Mouse (Mus musculus) adrenal gland, postnatal 36 days (tissue): Measurements from ENCODE around the gene Olfr741. TPM values are rescaled to one million over a fixed set of nuclear protein-coding genes. Genes with fewer than 3 reads are reported as not detected.

Experiments used
- DNase-seq, 2 experiments: peaks; one replicate each; pipeline ENCODE4 v3.0.0; 2021; ENCODE audit warnings: mixed read lengths in 1 of 2
- long read RNA-seq, 2 experiments: library from polyadenylated mRNA; stranded (forward); transcript quantifications; one replicate each; pipeline ENCODE4 v2.0.0; 2021; ENCODE audit warnings: borderline sequencing depth in 2 of 2
- total RNA-seq, 2 experiments: library from RNA; stranded (reverse); gene quantifications; 2 replicates each; pipeline ENCODE4 v1.2.3; 2021

The Olfr741 gene
- not detected for total RNA-seq
- long read RNA-seq, experiment 1: 0 reads
- long read RNA-seq, experiment 2: 0 reads

DNA sequence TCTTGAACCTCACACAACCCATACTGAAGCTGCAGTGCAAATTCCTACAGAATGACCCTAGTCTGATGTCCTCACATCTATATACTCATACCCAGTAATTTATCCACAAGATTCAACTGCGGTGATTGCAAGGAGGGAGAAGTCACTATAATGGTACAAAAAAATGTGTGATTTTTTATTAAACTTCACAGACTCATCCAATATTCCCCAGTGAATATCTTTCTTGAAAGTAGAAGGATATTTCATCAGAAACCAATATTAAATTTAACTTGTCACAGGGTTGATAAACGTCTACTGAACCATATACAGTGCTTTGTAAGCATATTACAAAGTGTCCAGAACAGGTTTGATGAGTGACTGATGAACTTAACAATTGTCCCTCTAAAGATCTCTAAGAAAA, at the start of gene Olfr741:
Gene Olfr741 (plus strand): TSS at position 301 of the 400 bp plus-strand sequence.
- no peak for DNase-seq

DNA sequence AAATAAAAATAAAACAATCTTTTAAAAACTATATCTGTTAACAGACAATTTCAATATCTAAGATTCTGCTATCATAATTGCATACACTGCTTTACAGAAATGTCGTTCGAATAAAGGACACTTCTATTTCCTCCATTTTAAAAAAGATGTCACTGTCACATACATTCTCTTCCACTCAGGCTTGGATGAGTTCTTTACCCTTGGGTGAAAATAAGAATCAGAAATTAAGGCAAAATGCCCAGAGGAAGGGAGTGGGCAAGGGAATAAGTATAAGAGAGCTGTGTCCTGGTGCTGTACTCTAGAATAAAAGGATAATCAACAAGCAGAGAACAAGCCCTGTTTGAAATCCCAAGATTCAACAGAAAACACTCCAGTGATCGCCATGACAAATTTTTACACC, 27.3 kb upstream of the Olfr741 start, which contains the start of gene Olfr740:
Gene Olfr740 (plus strand): TSS at position 301 of the 400 bp plus-strand sequence.
- DNase-seq: no peak

DNA sequence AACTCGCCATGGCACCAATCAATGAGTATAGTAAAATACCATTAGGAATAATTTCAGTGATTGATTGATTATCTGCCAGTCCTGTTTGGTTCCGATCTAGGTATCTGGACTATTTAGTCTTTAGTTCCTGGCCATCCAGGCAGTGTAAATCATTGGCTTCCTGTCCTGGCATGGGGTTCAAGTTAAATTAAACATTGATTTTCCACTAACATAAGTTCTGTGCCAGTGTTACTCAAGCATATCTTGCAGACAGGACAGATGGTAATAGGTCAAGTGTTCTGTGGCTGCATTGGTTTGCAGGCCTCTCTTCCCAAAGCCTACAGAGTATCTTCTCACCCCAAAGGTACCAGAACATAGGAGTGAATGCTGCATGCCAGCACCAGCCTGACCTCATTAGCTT, 5.9 kb downstream of the Olfr741 start:
- no peak for DNase-seq

DNA sequence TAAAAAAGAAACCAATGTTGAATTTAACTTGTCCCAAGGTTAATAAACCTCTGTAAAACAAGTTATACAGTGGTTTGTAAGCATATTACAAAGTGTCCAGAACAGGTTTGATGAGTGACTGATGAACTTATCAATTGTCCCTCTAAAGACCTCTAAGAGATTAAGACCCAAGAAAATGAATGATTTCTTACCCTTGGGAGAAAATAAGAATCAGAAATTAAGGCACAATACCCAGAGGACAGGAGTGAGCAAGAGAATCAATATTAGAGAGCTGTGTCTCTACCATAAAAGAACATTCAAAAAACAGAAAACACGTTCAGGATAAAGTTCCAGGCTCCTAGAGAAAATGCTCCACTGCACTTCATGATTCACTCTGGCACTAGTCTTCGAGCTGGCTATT, 30.8 kb downstream of the Olfr741 start, which contains the start of gene Olfr742:
Gene Olfr742 (plus strand): TSS at position 301 of the 400 bp plus-strand sequence.
- no peak for DNase-seq

DNA sequence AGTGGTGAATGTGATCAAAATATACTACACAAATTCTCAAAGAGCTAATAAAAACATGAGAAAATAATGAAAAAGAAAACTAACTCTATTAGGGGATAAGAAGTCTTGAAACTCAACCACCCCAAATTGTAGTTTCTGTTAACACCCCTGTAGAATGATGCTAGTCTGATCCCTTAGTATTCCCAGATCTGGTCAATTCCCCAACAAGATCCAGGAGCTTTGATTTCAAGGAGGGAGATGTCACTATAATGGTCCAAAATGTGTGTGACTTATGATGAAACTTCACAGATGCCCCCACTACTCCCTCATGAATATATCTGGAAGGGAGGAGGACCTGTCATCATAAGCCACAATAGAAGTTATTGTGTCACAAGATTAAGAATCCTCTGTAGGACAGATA, 49.0 kb downstream of the Olfr741 start, which contains the start of gene Olfr743:
Gene Olfr743 (plus strand): TSS at position 301 of the 400 bp plus-strand sequence.
- DNase-seq: no peak

Other genes with a start within 250 kb of the Olfr741 start
- gene Olfr731, start 230.9 kb upstream of the Olfr741 start, total RNA-seq: not detected
- not detected for gene Olfr732, start 188.5 kb upstream of the Olfr741 start, total RNA-seq
- gene Olfr733, start 171.2 kb upstream of the Olfr741 start, total RNA-seq: not detected
- gene Olfr734, start 146.0 kb upstream of the Olfr741 start, total RNA-seq: under 1 TPM in 1 of 2 experiments, not detected in 1; 0.07 TPM
- not detected for gene Olfr735, start 123.9 kb upstream of the Olfr741 start, total RNA-seq
- under 1 TPM in 1 of 2 experiments, not detected in 1; 0.17 TPM for gene Tlr11, start 114.8 kb upstream of the Olfr741 start, total RNA-seq
- not detected for gene Olfr736, start 91.6 kb upstream of the Olfr741 start, total RNA-seq
- gene Olfr738, start 65.2 kb upstream of the Olfr741 start, total RNA-seq: not detected
- not detected for gene Olfr739, start 54.1 kb upstream of the Olfr741 start, total RNA-seq
- not detected for gene Olfr740, start 27.2 kb upstream of the Olfr741 start, total RNA-seq
- gene Olfr742, start 30.9 kb downstream of the Olfr741 start, total RNA-seq: not detected
- not detected for gene Olfr743, start 49.1 kb downstream of the Olfr741 start, total RNA-seq
- not detected for gene Olfr744, start 142.1 kb downstream of the Olfr741 start, total RNA-seq
- not detected for gene Olfr745, start 166.7 kb downstream of the Olfr741 start, total RNA-seq
- not detected for gene Olfr746, start 174.3 kb downstream of the Olfr741 start, total RNA-seq
- gene Olfr747, start 220.5 kb downstream of the Olfr741 start, total RNA-seq: not detected
- gene Olfr748, start 234.6 kb downstream of the Olfr741 start, total RNA-seq: not detected